Mouse (Mus musculus) layer of hippocampus, postnatal 25 days (tissue): ENCODE measurements around the gene Prr12. TPM values are rescaled to one million over a fixed set of nuclear protein-coding genes. Genes with fewer than 3 reads are reported as not detected.

Experiments
- DNase-seq, 2 experiments: peaks; one replicate each; pipeline ENCODE4 v3.0.0; 2022; ENCODE audit warnings: mixed read lengths in 2 of 2, low spot score in 1 of 2; ENCODE audit errors: extremely low spot score in 1 of 2
- total RNA-seq, 2 experiments: library from RNA; stranded (reverse); gene quantifications; 2 replicates each; pipeline ENCODE4 v1.2.3; 2021

The Prr12 gene
- total RNA-seq, 2 experiments from 2014 or later: 67.9 to 81.7 TPM

DNA sequence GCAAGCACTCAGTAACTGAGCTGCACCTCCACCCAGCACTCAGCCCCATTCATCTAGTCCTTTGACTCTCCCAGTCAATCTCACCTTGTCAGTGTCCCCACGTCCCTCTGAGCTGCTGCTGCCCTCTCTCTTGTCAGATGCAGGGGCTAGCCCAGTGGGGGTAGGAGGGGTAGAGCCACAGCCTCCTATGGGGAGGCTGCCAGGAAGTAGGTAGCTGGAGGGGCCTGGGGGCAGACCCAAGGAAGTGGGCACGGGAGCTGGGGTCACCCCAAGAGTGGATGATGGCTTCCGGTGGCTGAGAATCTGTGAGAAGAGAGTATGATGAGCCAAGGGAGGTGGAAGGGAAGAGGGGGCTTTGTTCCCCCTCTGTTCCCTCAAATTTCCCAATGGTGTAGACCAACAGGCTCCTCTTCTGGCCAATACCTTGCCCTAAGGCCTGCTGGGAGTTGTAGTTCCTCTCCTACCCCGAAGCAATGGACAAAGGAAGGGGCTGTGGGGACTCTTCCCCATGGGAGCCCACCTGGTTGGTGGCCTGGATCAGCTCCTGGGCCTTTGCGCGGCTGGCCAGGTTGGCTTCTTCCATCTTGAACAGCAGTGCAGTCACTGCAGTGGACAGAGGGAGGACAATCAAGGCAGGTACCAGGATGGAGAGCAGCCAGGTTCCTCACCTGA lies 47.2 kb downstream of the Prr12 start:
- no peak for DNase-seq

DNA sequence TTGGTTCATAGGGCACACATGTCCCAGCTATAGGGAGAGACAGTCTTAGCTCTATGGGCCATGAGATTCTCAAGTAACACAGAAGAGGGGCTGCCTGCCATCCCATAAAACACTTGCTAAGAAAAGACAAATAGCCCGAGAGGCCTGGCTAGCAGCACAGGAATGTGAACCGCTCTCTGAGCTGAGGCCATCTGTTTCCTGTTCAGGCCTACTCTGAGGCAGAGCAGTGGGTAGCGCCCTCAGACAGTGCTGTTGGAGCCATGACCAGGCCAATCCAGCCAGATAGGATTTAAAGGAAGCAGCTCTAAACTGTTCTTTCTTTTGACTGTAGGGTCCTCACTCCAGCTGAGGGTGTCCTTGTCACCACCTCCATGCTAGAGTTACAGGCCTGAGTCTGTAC lies 48.1 kb downstream of the Prr12 start:
- DNase-seq: no peak

DNA sequence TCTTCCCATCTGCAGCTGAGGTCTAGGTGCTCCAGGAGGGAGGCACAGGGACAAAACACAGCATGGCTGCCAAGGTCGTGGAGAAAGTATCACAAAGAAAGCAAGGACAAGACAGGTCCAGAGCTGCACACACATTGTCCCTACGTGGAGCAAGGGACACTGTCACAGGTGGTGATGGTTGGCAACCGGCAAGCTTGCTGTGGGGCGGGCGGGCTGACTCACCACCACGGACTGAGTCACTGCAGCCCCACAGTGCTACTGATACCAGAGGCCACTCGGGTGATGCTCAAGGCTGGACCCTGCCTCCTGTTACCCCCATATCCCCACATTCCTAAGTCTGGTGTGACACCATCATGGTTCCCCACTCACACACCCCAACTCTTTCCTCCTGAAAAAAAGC lies 50.2 kb downstream of the Prr12 start:
- no peak for DNase-seq

DNA sequence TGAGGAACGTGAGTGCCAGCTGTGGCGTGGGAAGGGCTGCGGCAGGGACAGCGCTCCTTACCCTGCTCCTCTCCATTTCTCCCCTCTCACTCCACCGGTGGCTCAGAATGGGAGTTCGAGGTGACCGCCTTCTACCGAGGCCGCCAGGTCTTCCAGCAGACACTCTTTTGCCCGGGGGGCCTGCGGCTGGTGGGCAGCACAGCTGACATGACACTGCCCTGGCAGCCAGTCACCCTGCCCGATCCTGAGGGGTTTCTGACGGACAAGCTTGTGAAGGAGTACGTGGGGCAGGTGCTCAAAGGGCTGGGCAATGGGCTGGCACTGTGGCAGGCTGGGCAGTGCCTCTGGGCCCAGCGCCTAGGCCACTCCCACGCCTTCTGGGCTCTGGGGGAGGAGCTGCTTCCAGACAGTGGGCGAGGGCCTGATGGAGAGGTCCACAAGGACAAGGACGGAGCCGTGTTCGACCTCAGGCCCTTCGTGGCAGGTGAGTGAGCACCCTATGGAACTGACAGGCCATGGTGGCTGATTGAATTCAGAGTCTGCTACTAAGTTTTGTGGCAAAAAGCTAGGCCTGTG lies 52.1 kb downstream of the Prr12 start:
- DNase-seq: no peak

DNA sequence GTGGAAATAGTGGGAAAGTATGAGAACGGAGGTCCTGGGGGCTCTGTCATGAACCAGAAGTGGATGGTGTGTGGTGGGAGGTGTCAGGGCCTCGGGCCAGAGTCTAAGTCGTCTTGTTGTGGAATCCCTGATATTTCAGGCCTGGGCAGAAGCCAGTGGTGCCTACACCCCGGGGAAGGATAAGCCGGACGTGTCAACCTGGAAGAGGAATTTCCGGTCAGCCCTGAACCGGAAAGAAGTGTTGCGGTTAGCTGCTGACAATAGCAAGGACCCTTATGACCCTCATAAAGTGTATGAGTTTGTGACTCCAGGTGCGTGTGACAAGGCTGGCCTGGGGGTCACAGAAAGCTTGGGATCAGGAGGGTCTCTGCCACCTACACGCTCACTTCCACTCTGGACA lies 52.9 kb downstream of the Prr12 start:
- no peak for DNase-seq

DNA sequence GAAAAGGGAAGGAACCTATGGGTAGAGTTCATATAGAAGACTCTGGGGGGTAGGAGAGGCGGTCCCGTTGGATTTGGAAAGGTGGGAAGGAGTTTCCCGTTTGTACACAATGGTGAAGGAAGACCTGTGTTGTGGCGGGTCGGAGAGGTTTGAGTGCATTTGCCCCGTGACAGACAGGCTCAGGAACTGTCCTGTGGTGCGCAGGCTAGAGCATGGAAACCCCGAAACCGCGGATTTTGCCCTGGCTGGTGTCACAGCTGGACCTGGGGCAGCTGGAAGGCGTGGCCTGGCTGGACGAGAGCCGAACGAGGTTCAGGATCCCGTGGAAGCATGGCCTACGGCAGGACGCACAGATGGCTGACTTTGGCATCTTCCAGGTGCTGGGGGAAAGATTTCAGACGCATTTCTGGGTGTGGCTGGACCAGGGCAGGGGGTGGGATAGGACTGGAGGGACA lies 54.2 kb downstream of the Prr12 start, which contains the start of gene Bcl2l12:
Gene Bcl2l12 (minus strand): TSS at position 212 of the 455 bp plus-strand sequence.
- no peak for DNase-seq

DNA sequence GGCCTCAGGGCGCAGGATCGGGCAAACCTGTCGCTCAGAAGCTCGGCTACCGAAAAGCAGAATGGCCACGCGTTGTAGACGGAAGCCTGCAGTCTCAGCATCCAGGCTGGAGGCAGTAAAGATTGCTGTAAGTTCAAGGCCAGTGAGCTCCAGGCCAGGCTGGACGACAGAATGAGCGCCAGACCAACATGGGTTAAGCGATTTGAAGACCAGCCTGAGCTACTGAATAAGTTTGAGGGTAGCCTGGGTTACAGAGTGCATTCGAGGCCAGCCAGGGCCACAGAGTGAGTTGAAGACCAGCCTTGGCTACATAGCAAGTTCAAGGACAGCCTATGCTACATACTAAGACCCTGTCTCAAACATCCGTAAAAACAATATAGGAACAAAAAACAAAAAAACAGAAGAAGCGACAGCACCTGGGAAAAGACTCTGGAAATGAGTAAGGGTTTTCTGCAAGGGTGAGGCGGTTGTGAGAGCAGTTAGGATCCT lies 54.7 kb downstream of the Prr12 start:
- DNase-seq: no peak

DNA sequence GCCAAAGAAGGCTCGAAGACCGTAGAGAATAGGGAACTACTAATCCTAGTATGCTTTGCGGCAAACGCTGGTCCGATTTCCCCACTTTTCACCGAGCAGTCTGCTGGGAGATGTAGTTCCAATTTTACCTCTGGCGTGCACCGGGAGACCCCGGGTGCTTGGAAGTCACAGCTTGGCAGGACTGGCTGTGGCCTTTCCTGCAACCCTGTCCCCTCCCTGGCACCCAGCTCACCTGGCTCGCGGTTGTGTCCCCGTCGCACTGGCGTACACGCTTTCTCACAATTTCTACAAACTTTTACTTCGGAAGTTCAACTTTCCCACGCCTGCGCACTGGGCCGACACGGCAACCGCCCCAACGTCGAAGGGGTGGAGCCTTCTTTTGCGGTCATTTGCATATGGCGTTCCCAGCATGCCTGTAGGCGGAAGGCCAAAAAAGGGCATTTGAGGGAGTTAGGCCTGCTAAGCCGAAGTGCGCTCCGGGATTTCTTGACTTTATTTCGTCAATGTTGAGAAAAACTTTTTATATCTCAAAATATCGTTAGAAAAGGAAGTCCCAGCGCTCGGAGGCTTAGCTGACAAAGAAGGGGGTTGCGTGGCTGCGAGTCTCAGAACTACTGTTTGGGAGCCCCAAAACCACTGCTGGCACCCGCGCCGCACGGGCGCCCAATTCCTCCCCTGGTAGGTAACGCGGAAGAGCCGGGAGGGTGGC lies 55.3 kb downstream of the Prr12 start, which contains the start of gene Irf3:
Gene Irf3 (plus strand): TSS at position 418 of the 709 bp plus-strand sequence.
- peak; percentile 91 to 93 for DNase-seq

DNA sequence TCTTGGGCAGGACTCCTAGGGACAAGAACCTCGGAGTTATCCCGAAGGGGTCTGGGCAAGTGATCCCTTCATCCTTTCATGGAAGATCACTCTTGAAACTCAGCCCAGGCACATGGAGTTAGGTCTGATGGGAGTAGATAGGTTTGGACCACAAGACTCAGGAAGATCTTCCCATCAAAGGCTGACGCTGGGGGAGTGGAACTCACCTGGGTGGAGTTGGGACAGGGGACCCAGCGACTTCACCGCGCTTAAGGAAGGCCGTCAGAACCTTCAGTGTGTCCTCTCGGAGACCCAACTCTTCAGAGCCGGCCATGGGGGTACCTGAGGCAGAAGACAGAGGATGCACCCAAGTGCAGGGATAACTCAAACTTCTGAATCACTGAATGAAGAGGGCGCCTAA lies 56.0 kb downstream of the Prr12 start:
- DNase-seq: no peak

DNA sequence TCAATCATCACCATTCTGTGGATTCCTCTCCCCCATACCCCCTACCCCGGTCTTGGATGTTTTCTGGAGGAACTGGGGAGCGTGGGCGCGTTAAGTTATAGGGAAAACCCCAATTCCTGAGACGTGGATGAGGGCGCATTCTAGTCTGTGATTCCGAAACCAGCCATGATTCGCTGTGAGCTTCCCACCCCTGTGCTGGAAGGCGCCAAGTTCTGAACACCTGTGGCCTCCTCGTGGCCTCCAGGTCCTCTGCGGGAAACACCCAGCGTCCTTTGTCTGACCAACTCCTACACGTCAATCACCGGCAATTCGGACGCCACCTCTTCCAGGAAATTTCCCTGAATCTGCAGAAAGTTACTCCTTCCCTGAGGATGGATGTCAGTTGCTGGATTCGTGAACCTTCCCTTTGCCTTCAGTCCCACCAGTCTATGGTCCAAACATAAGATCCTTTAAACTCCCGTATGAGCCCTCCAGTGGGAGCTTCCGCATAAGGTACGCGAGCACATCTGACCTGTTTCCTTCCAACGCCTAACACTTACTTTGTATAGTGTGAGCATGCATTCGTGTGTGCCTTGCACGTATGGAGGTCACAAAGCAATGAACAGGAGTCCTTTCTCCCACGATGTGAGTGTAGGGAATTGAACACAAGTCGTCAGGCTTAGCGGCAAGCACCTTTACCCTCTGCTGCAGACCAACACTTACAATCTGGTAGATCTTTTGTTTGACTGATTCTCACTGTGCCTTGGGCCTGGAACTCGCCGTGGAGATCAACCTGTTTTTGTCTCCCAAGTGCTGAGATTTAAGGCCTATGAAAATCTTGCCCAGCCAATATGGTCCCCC lies 65.6 kb downstream of the Prr12 start:
- DNase-seq: no peak

DNA sequence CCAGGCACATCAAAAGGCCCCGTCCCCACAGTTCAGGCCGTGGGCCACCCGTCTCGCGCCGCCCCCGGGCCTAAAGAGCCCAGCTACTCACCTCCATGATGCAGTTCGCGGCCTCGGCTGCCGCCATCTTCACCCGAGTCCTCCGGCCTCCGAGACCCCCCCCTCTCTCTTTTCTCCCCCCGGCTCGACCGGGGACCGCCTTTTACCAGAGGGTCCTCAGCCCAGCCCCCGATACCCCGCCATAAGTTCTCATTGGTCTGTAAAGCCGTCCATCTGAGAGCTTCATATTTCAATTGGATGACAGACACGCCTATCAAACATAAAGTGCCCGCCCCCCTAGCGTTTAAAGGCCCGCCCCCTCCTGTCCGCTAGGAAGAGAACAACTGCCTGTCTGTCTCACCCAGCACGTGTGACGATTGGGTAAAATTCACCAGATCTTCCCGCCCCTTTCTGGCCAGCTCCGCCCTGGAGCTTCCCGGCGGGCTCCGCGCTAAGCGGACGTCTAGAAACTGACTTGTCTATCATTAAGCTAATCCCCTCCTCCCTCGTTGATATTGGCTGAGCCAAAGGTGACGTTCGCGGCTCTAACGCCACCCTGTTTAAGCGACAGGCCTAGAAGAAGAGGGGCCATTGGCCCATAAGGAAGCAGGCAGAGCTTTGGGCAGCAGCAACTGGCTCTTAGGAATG lies 66.3 kb downstream of the Prr12 start, which contains the start of gene Prmt1:
Gene Prmt1 (minus strand): TSS at position 377 of the 687 bp plus-strand sequence.
- peak; percentile 79 to 95 for DNase-seq

DNA sequence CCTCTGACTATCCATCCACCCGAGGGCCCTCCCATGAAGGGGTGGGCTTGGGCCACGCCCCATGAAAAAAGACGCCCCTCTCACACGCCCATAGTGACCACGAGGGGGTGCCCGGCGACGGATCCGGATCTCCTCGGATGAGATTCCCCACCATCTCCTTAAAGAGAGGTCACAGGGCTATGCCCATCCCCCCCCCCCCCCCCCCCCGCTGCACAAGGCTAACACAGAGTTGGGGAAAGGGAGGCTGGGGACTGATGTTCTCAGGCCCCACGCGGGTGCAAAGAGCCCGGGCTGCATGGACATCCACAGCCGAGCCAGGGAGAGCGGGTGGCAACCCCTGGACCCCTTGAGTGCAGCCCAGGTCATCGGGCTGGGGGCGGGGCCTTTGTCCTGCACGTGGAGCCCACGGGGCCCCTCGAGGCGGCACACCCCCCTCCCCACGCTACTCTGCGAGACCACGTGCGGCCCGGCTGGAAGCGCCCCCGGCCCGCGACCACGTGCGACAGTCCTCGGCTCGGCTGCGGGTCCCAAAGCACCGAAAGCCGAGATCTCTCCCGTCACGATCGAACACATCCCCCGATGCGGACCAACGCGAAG lies 67.0 kb downstream of the Prr12 start:
- DNase-seq: peak in 1 of 2 experiments; percentile 47

DNA sequence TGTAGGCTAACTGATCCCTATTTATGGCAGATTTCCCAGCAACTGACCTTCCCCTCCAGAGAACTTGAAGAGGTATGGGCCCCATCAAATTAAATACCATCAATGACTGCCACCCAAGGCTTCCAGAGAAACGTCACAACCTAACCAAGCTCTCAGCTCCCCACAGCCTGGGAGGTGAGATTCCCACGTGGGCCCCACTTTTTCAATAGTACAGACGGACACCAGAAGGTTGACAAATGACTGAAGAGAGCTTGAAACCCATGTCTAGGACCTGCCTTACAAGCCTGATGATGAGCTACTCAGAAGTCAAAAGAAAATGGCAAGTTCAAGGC lies 67.9 kb downstream of the Prr12 start:
- DNase-seq: no peak

DNA sequence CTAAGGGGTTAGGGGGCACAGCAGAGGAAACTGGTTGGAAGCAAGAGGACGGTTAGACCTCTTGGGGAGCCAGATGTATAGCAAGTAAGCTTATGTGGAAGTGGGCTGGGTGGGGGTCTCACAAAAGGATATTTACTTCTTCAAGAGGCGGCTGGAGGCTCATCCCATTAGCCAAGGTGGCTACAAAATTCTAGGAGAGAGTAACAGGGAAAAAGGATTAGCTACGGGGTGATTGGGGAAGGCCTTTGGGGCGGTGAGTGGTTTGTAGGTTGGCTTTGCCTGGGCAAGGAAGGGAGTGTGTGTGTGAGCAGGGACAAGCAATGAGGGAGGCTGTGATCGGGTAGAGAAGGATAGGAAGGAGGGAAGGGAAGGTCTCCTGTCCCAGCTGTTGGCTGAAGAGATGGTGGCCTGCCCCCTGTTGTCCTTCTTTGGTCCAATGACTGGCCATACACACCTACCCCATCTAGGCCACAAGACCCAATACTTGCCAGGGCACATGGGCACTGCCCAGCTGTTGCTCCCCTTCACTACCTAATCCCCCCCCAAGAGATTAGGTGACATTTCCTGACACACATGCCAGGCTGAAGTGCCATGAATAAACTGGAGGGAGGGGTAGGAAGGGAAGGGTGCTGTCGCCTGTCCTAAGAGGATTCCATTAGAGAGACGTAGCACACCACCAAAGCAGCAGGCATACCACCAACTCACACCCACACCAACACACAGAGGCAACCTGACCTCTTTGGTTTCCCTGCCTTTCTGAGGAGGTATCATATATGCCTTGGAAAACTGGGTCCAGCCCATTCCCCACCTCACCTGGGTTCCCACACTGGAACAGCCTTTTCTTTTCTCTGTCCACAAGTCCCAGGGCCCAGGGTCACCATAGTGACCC lies 68.5 kb downstream of the Prr12 start:
- DNase-seq: no peak

DNA sequence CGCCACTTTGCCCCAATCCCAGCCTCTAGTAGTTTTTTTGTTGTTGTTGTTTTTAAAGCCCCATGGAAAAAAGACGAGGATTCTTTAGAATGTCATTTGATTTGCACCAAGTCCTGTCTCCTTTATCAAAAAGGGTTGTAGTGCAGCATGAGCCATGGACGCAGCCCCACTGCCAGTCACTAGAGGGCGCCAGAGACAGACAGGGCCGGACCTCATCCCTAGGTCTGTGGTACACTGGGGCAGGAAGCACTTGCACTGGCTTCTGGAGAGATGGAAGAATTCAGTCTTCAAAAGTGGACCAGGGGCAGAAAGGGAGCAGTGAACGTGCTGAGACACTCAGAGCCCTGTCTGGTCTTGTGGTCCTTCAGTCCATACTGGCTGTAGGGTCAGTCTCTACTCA lies 69.6 kb downstream of the Prr12 start:
- peak; percentile 70 to 94 for DNase-seq

DNA sequence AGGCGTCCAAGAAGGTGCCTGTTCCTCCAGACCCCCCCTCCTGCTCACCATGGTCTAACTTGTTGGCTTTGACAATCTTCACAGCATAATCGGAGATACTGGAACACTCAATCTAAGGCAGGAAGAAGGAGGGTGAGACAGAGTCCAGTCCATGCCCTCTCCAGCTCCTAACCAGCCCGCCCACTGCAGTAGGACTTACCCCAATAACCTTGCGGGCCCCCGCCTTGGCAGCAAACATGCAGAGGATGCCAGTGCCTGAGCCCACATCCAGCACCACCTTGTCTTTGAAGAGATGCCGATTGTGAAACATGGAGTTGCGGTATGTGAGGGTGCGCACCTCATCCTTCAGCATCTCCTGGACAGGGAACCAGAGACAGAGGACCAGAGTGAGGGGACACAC lies 71.1 kb downstream of the Prr12 start:
- DNase-seq: no peak

DNA sequence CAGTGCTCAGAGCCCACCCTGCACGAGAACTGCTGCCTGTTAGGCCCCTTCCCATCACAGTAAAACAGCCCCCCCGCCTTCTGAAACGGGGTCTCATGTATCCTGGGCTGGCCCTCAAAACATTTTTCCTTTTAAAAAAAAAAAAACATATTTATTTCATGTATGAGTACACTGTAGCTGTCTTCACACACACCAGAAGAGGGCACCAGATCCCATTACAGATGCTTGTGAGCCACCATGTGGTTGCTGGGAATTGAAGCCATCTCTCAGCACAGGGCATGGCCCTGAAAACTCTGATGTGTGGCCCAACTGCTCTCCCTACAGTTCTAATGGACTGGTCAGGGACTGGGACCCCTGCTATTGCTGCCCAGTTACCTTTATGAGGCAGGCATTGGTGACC lies 74.4 kb downstream of the Prr12 start:
- no peak for DNase-seq
